Mouse (Mus musculus) adrenal gland, adult (tissue): Measurements from ENCODE around the gene Epsti1.

Experiments
- DNase-seq, 2 experiments: peaks; one replicate each; pipeline ENCODE4 v3.0.0; 2022 to 2023; ENCODE audit warnings: low spot score in 1 of 2; ENCODE audit not compliant: inconsistent age in 2 of 2

Epsti1 gene

DNA sequence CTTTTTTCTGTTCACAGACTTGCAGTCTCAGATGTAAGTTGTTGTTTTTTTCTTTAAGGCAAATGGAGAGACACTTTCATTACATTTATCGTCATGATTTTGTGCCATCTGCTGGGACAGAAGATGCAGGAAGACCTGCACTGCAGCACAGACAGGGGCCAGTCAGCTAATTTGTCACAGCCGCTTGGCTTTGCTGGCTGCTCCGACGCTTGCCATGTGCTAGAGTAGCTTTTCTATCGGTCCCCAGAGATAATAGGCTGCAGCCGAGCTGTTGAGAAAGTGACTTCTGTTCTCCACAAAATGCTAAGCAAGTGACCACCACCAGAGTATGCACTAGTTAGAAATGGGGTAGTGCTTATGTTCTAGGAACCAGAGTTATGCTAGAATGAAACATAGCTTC lies 104.0 kb downstream of the Epsti1 start:
- DNase-seq, result no peak

DNA sequence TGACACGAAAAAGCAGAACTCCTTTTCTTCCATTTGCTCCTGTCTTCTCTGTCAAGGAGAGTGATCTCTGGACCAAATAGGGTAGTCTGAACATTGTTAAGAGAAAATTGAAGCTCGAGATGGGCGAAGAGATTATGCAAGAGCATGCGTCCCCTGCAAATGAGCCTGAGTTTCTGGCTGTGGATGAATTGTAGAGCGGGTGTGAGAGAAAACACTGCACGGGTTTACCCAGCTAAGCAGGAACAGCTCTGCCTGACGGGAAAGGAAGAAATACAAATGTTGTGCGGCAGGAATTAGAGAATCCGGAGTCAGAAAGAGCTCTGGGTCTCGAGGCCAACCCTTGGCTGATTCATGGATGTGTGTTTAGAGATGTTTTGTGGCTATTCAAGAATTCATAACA lies 107.8 kb downstream of the Epsti1 start:
- no peak for DNase-seq

DNA sequence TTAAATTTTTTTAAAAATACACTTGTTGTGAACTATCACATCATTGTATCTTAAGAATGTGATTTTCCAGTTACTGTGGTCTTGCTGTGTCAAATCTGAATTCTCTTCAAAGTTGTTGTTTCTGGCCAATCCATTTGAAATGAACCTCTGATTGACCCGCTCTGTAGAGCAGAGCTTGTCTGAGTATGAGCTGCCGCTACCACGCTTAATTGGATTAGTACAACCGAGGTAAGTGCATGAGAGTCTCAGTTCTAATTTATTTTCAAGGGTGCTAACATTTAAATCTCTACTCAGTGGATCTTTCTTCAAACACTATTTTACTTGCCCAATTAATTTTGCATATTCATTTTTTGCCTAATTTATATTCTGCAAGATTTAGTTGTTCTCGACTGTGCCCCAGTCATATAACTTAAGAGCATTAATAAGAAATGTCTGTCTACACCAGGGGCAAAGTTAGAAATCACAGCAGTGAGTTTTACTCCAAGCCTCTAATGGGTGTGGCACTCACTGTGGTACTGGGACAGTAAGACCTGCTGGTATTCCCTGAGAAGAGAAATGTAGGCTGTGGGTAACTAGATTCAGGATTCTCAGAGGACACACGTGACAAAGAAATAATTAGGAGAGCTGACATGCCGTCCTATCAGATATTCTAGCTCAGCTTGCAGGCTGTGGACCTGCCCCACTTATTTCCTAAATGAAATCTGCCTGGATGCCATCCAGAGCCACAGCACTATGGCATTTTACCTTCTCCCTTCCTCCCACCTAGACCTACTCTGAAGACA lies 111.7 kb downstream of the Epsti1 start:
- DNase-seq, result no peak

DNA sequence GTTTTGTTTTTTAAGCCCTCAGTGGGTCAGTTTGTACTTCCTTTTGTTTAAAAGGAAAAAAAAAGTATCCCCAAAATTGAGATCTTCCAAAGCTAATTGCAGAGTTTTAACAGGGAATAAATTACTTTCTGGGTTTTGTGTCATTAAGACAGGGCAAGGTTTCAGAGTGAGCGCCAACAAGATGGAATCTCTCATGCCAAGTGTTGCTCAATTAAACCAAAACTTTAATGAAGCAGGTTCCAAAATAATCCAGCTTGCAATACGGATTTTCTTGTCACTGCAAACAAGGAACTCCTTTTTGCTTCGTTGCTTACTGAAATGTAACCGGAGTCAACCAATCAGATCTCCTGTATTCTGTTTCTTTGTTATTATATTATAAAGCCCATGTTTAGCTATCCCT lies 112.4 kb downstream of the Epsti1 start:
- no peak for DNase-seq

DNA sequence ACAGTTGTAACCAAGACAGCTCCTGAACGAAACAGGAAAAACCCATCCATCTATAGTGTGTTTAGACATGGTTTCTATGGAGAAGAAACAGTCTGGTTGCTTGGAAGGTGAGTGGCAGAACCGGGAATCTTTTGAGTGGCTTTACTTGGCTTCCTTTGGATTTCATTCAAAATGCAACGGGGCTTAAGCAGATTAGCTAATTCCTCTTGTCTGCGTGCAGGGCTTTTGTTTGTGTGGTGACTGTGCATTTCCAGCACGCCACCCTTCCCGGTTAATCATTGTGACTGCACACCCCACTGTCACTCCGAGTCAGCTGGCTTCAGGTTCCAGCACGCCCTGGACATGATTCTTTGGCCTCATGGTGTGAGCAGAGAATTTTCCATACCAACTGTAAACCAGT lies 115.9 kb downstream of the Epsti1 start:
- DNase-seq, result no peak

DNA sequence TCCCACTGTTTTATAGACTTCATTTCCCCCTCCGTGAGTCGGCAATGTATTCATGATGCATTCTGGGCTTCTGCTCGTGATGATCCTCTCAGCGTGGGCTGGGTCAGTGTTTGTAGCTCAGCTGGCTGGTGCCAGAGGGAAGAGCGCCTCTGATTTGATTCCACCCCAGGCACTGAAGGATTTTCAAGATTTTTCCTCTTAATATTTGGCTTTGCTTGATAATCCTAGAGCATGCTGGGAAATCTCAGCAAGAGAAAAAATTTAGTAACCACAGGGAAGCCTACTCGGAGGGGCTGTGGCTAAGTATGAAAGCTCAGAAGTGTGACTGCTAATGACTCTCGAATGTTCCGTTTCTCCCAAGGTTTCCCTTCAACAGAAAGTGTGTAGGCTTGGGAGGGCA lies 134.8 kb downstream of the Epsti1 start:
- DNase-seq, result no peak

DNA sequence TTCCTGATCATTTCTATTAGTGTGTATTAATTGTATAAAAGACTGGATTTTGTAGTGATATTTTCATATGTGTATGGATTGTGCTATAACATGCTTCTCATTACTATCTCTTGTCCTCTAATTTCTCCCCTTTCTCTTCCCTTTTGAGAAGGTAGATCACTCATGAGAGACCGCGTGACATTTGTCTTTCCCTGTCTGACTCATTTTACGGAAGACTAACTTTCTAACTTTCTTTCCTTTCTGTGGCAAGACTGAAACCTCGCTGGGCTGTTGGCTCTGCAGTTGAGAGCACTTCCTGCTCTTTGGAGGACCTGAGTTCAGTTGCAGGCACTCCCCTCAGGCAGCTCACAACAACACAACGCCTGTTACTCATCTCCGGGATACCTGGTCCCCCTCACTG lies 136.6 kb downstream of the Epsti1 start:
- no peak for DNase-seq

DNA sequence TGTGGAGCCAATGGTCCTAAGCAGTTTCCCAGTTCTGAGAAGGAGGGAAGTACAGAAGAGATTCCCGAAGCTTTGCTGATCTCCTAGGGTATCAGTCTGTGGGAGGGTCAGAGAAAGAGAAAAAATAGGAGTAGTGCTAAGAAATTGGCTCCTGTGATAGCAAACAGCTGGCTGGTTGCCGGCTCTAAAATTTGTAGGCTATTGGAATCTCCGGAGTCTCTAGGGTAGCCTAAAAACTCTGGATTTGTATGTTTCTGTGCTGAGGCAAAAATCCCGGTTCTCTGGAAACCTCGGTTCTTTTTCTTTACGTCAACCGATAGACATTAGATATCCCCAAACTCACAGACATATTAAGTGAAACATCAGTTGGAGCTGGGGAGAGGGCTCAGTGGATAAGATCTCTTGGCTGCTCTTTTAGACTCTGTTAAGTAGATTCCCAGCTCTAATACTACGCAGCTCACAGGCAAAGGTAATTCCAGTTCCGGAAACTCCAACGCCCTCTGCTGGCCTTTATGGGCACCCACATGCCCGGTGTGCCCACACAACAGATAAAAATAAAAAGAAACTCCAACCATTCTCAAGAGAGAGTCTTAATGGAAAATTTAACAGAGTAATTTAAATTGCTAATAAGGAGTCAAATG lies 138.0 kb downstream of the Epsti1 start:
- no peak for DNase-seq

DNA sequence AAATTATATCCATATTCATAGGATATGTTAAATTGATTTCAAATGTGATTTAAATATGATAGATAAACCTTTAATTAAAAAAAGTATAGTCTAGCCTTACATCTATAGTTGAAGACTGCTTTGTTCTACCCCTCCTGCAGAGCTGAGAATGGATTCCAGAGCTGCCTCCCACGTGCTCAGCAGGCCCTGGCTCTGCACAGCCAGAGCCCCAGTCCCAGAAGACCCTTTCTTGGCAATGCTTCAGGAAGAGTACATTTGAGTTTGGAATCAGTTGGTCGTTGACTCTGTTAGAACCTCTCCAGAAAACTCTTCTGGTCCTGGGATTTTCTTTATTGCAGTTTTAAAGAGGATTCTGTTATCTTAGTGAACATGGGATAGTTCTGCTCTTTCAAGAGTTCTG lies 139.0 kb downstream of the Epsti1 start:
- no peak for DNase-seq

DNA sequence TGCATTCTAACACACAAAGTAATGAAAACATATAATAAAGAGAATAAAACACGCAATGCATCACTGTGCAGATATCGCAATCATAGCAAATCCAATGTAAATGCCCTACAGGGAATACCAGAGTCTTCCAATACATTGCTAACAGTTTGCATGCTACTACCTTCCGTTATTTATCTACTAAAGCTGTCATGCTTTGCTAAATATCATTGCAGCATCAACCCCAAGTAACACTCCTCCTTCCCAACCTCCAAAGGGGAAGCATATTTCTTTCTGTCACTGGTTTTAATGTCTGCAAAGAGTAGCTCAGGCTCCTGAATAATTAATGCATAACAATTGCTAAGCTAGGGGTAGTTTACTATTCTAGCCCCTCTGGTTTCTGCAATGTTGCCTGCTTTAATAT lies 144.2 kb downstream of the Epsti1 start:
- no peak for DNase-seq

DNA sequence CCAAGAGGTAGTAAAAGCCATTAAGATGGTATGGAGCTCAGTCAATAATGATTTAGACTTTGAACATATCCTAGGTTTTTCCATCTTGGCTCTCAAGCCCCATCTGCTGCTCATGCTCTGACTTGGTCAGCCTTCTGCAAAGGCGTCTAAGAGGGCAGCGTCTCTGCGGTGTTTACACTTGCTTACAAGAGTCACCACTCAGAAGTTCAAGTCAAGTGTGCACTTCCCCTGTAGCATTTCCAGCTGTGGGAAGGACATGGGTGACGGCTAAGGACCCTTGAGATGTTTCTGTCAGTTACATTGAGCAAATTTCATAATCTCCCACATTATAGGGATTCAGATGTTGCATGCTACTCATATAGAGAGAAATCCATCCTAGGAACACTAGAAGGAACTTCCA lies 144.6 kb downstream of the Epsti1 start:
- no peak for DNase-seq
